Mouse (Mus musculus) intestine, embryonic 14.5 days (tissue): Measurements from ENCODE around the gene Cga. TPM values are rescaled to one million over a fixed set of nuclear protein-coding genes. Genes with fewer than 3 reads are reported as not detected.

Source experiments
- ATAC-seq: fragments of 200-750 bp; cut with Nextera tagmentation; replicated peaks from 2 replicates; pipeline ENCODE4 v1.8.0; 2017; ENCODE audit warnings: low read depth, moderate number of reproducible peaks, moderate TSS enrichment, moderate library complexity; ENCODE audit not compliant: low FRiP score, low TSS enrichment
- DNase-seq: peaks from one replicate; pipeline ENCODE4 v3.0.0-alpha.2; 2018; ENCODE audit warnings: low spot score
- H3K27ac ChIP-seq: fragments of 300-500 bp; sonication (generic); 2 replicates; pipeline ENCODE4 v1.5.1; 2014; ENCODE audit warnings: low read depth, mild to moderate bottlenecking, control low read depth
- H3K27me3 ChIP-seq: fragments of 300-500 bp; sonication (generic); replicated peaks from 2 replicates; pipeline ENCODE4 v1.6.1; 2014; ENCODE audit warnings: low read length, control low read depth; ENCODE audit not compliant: control insufficient read depth, insufficient read depth
- H3K36me3 ChIP-seq: fragments of 300-500 bp; sonication (generic); 2 replicates; pipeline ENCODE4 v1.6.1; 2014; ENCODE audit warnings: low read length, control low read depth; ENCODE audit not compliant: control insufficient read depth, insufficient read depth
- H3K4me1 ChIP-seq: fragments of 300-500 bp; sonication (generic); replicated peaks from 2 replicates; pipeline ENCODE4 v1.6.1; 2014; ENCODE audit warnings: low read length, control low read depth, mixed read lengths; ENCODE audit not compliant: control insufficient read depth, insufficient read depth
- H3K4me2 ChIP-seq: fragments of 300-500 bp; sonication (generic); 2 replicates; pipeline ENCODE4 v1.6.1; 2014; ENCODE audit warnings: low read length
- H3K4me3 ChIP-seq: fragments of 300-500 bp; sonication (generic); 2 replicates; pipeline ENCODE4 v1.5.1; 2014; ENCODE audit warnings: low read depth, low read length, control low read depth, mixed read lengths
- H3K9ac ChIP-seq: fragments of 300-500 bp; sonication (generic); 2 replicates; pipeline ENCODE4 v1.6.1; 2014; ENCODE audit warnings: mild to moderate bottlenecking, low read length
- H3K9me3 ChIP-seq: fragments of 300-500 bp; sonication (generic); 2 replicates; pipeline ENCODE4 v1.6.1; 2016; ENCODE audit warnings: low read length, control low read depth; ENCODE audit not compliant: control insufficient read depth
- WGBS: fragments of 180-500 bp; shearing (Covaris S2); extraction: QIAGEN DNeasy Blood & Tissue Kit; methylation state at CpG from one replicate; pipeline ENCODE4 v1.1.7; 2014; 5-methylcytosine and 5-hydroxymethylcytosine counted together
- polyA plus RNA-seq: library from polyadenylated mRNA; unstranded; fragments of >200 nt; fragmentation: Nextera tagmentation; extraction: Ambion mirVana; gene quantifications from 2 replicates; pipeline ENCODE4 v1.2.1, GENCODE M21; 2014

Gene Cga
- polyA plus RNA-seq: not detected in 2 replicates

DNA sequence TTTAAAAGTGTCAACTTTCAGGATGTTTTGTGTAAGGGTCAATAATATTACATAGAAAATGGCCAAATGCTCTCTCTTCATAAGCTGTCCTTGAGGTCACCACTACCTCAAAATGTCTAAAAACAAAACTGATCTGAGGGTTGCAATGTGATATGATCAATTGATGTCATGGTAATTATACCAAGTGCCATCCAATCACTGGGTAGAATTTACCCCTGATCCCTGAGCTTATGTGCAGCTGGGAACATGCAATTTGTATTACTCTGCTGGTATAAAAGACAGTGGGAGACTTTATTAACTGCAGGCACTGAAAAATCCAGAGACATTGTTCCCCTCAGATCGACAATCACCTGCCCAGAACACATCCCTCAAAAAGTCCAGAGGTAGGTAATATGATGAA lies at the start of gene Cga:
Gene Cga (plus strand): TSS at position 301 of the 400 bp plus-strand sequence.
- DNase-seq: no peak
- 77% methylated on average over 1 of the region's 1 CpGs for WGBS
- H3K9me3 ChIP-seq: no peaks in the 10 kb centered on the region

DNA sequence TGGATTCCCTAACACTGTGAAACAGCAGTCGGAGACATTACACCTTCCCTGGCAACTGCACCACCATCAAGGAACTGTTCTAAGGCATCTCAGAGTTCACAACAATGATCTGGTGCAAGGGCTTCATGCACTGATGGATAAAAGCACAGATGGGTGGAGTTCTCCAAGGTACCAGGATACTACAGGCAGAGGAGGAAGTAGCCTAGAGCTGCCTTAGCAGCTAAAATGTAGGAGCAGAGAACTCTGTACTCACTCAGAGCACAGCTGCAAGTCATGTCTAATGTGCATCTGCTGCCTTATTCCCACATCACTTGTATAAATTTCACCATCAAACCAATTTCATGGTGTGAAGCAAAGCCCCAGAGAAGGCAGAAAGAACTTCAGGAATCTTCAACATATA lies 49.7 kb upstream of the Cga start:
- H3K27ac ChIP-seq: no peak overlapping the region
- H3K36me3 ChIP-seq: peaks cover 7% of the 10 kb centered on the region

More for the DNA sequence above, at the start of gene Cga:
- no peak within 1 kb of the TSS for H3K4me2 ChIP-seq
- ATAC-seq: no peak
- H3K36me3 ChIP-seq: no peaks in the 10 kb centered on the region
- H3K27me3 ChIP-seq: peaks cover 5% of the 10 kb centered on the region
- H3K9ac ChIP-seq: no peak within 1 kb of the TSS
- no peak within 1 kb of the TSS for H3K4me3 ChIP-seq
- H3K4me1 ChIP-seq: 0 out of 2 replicates have a peak, but pooled peaks cover 4% of the 10 kb centered on the region
- H3K27ac ChIP-seq: no peak within 1 kb of the TSS

DNA sequence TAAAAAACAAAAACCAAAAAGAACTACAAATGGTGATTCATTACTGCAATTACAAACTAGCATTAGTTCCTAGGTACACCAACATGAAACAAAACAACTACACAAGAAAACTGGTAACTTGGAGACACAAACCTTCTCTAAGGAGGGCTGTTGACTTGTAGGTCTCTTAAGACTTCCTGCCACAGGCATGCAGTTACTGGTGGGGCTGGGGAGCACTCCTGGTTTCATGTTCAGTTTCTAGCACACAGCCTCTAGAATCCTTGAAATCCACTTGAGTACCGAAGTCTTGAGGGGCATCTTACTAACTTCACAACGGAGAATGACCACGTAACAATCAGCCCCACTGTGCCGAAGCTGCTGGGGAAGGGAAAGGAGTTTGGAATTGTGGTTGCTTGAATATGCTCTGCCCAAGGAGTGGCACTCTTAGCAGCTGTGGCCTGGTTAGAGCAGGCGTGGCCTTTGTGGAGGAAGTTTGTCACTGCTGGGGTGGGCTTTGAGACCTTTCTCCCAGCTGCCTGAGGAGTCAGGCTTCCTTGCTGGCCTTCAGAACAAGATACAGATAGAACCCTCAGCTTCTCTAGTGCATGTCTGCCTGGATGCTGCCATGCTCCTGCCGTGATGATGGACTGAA lies 45.8 kb upstream of the Cga start:
- H3K27ac ChIP-seq: no peak overlapping the region
- H3K9ac ChIP-seq: no peak overlapping the region
- peaks cover 14% of the 10 kb centered on the region for H3K36me3 ChIP-seq
- DNase-seq: no peak
- ATAC-seq: no peak
- no peak overlapping the region for H3K4me2 ChIP-seq
- no peak overlapping the region for H3K4me3 ChIP-seq
- no peaks in the 10 kb centered on the region for H3K4me1 ChIP-seq
- 89% methylated on average over 6 of the region's 6 CpGs for WGBS
- no peaks in the 10 kb centered on the region for H3K9me3 ChIP-seq
- no peaks in the 10 kb centered on the region for H3K27me3 ChIP-seq

More for the DNA sequence above, 49.7 kb upstream of the Cga start:
- Histone ChIP-seq H3K4me2 (no peak overlapping the region), H3K4me3 (no peak overlapping the region), H3K27me3 (no peaks in the 10 kb centered on the region), H3K9me3 (no peaks in the 10 kb centered on the region), H3K9ac (no peak overlapping the region), H3K4me1 (no peaks in the 10 kb centered on the region)
- DNase-seq (no peak), ATAC-seq (no peak)
- 90% methylated on average over 1 of the region's 1 CpGs for WGBS

DNA sequence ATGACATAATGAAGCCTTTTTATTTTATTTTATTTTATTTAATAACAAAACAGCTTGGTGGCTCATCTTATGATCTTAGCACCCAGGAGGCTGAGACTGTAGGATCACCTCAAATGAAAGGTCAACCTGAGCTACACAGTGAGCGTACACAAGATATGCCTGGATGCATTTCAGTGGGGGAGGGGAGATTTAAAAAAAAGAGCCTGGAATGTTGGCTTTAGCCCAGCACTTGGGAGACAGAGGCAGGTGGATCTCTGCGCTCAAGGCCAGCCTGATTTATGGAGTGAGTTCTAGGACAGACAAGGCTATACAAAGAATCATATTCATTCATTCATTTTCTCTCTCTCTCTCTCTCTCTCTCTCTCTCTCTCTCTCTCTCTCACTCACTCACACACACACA lies 43.4 kb upstream of the Cga start:
- no peak for DNase-seq
- Histone ChIP-seq H3K36me3 (peaks cover 24% of the 10 kb centered on the region), H3K4me1 (no peaks in the 10 kb centered on the region), H3K27me3 (no peaks in the 10 kb centered on the region), H3K27ac (no peak overlapping the region), H3K4me2 (no peak overlapping the region), H3K9ac (no peak overlapping the region), H3K4me3 (no peak overlapping the region), H3K9me3 (peaks cover 5% of the 10 kb centered on the region; the same call in 1 of the 2 replicates)
- no peak for ATAC-seq
- WGBS: 89% methylated on average over 2 of the region's 2 CpGs

DNA sequence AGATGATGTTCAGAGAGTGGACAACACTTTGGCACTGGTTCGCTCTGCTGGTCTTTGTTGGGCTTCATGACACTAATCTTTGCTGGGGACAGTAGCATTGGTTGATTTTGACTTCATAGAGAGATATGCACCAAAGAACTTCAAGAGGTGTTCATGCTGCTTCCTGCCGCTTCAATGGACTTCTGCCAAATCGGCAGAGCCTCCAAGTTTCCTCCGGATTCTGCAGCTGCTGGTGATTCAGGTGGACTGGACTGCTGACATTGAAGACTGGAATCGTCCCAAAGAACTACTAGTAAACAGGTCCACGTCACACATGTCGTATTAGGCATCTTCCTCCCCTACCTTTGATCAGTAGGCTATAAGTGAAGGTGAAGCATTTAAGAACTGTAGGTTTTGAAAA lies 41.5 kb upstream of the Cga start:
- whole genome bisulfite sequencing: 95% methylated on average over 7 of the region's 7 CpGs
- H3K4me2 ChIP-seq: no peak overlapping the region
- H3K9me3 ChIP-seq: peaks cover 5% of the 10 kb centered on the region; the same call in 1 of the 2 replicates
- no peaks in the 10 kb centered on the region for H3K4me1 ChIP-seq
- H3K4me3 ChIP-seq: no peak overlapping the region
- H3K27me3 ChIP-seq: no peaks in the 10 kb centered on the region
- H3K27ac ChIP-seq: no peak overlapping the region
- H3K9ac ChIP-seq: no peak overlapping the region
- no peak for ATAC-seq
- H3K36me3 ChIP-seq: peaks cover 24% of the 10 kb centered on the region
- no peak for DNase-seq

DNA sequence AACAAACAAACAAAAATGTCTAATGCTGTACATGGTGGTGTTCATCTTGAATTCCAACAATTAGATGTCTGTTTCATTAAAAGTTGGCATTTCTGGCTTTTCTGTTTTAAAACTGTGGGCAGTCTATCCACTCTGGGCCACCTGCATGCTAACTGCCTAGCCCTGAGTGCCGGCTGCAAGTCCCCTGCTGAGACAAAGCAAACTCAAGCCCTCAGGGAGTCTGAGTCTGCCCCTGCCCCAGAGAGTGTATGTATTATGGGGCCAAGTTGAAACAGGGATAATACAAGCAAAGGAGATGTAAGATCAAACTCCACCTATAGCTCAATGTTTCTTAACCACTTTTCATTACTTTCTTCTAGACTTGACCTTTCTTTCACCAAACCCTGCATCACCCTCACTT lies 37.6 kb upstream of the Cga start:
- DNase-seq (no peak), ATAC-seq (no peak)
- 63% methylated on average over 1 of the region's 1 CpGs for WGBS
- Histone ChIP-seq H3K27me3 (no peaks in the 10 kb centered on the region), H3K9ac (no peak overlapping the region), H3K4me3 (no peak overlapping the region), H3K27ac (no peak overlapping the region), H3K4me2 (no peak overlapping the region), H3K36me3 (peaks cover 24% of the 10 kb centered on the region), H3K9me3 (peaks cover 5% of the 10 kb centered on the region; the same call in 1 of the 2 replicates), H3K4me1 (no peaks in the 10 kb centered on the region)

DNA sequence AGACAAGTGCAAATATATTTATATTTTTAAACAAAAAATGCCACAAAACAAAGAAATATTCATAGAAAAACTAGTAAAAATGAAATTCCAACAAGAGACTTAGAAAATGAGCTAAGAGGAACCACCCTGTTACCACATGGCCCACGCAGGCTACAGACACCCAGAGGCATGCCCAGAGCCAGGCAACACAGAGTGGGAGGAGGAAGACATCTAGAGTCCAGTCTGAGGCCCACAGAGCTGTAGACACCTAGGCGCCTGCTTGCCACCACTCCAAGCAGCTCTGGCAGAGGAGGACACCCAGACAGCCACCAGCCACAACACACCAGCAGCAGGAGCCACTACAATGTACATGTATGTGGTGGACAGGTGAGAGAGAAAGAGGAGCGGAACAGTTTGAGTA lies 34.7 kb upstream of the Cga start:
- DNase-seq (no peak), ATAC-seq (no peak)
- Histone ChIP-seq H3K9ac (no peak overlapping the region), H3K4me1 (no peaks in the 10 kb centered on the region), H3K4me2 (no peak overlapping the region), H3K27me3 (no peaks in the 10 kb centered on the region), H3K9me3 (peaks cover 5% of the 10 kb centered on the region; the same call in 1 of the 2 replicates), H3K4me3 (no peak overlapping the region), H3K36me3 (peaks cover 7% of the 10 kb centered on the region; the same call in 1 of the 2 replicates), H3K27ac (no peak overlapping the region)
- 89% methylated on average over 3 of the region's 3 CpGs for WGBS

DNA sequence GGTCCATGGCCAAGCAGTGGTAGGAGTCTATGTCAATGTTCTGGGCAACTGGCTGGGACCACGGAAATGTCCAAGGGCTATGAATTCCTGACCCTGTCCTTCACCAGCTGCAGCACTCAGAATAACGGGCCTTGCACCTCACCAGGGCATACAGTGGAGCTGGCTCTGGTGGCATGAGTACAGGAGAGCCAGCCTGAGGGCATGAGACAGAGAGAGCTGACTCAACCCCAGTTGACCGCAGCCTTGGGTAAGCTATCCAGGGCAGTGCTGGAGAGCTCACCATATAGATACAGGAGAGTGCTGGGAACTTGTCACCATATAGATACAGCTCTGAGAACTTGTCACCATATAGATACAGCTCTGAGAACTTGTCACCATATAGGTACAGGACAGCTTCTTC lies 34.2 kb upstream of the Cga start:
- DNase-seq (no peak), ATAC-seq (no peak)
- Histone ChIP-seq H3K27ac (no peak overlapping the region), H3K4me2 (no peak overlapping the region), H3K4me3 (no peak overlapping the region), H3K36me3 (peaks cover 2% of the 10 kb centered on the region; the same call in 1 of the 2 replicates), H3K9ac (no peak overlapping the region), H3K9me3 (peaks cover 1% of the 10 kb centered on the region; the same call in 1 of the 2 replicates), H3K27me3 (no peaks in the 10 kb centered on the region), H3K4me1 (no peaks in the 10 kb centered on the region)
- WGBS: 93% methylated on average over 3 of the region's 3 CpGs

DNA sequence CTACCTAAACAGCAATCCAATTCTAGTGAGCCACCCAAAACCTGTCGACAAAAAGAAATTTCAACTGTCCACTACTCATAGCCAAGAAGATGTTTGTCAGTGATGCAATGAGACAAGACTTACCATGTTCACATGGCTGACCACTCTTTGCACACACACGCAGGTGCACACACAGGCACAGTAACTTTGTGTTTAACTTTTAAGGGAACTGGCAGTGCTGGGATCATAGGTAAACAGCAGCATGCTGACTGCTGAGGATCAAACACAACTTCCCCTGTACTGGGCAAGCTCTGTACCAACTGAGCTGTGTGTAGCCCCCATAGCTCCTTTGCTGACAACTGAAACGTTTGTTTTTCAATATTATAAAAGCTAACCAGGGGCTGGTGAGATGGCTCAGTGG lies 32.1 kb upstream of the Cga start:
- Histone ChIP-seq H3K4me1 (no peaks in the 10 kb centered on the region), H3K27ac (no peak overlapping the region), H3K9ac (no peak overlapping the region), H3K9me3 (no peaks in the 10 kb centered on the region), H3K27me3 (no peaks in the 10 kb centered on the region), H3K36me3 (no peaks in the 10 kb centered on the region), H3K4me2 (no peak overlapping the region), H3K4me3 (no peak overlapping the region)
- 83% methylated on average over 3 of the region's 3 CpGs for WGBS
- DNase-seq (no peak), ATAC-seq (no peak)
